Mouse (Mus musculus): ENCODE data around the gene Bcl6b.

- no peak for TF ChIP-seq CTCF (IDR thresholded peaks at IDR 0.05; ENCODE audit: extremely low read depth, insufficient read length, insufficient replicate concordance, low read depth, low read length)
- no peak for TF ChIP-seq POLR2A (IDR thresholded peaks at IDR 0.05; ENCODE audit: low read depth, low read length)
These were observed 14.3 kb downstream of the Bcl6b start for GRCm38 (mm10) chr11:70215301-70215700.

Measured in small intestine, adult 2 months (tissue).